Mouse (Mus musculus) liver, embryonic 14.5 days (tissue): Measurements from ENCODE around the gene Ppfibp2.

Experiments
- CTCF ChIP-seq: IDR thresholded peaks from 2 replicates; pipeline ENCODE4 v1.5.1; 2016; ENCODE audit warnings: antibody characterized with exemption, low read depth, control low read depth
- EP300 ChIP-seq: IDR thresholded peaks from 2 replicates; pipeline ENCODE4 v1.6.1; 2016; ENCODE audit warnings: antibody characterized with exemption, low read depth

DNA sequence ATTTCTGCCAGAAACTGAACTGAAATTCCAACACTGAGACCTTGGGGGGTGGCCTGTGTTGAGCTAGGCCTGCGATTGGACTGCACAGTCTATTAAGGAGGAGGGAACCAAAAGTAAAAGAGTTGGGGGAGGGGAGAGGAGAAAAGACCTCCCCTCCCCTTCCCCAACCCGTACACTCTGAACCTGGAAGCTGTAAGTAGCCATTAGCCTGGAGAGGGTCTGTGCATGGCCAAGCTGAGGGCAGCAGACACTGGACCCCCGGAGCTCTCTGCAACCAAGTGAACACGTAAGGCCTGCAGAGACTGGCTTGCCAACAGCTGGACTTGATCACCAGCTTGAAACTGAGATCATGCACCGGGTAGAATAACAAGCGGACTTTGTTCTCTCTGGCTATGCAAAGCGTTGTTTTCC is 27.7 kb upstream of the Ppfibp2 start, which contains the start of gene Olfml1:
- TF ChIP-seq CTCF: no peak
- TF ChIP-seq EP300: no peak
